Mouse (Mus musculus): ENCODE measurements around the gene Gfy.

GRCm38 (mm10) chr7:45202654-45203053 lies 23.3 kb upstream of the Gfy start:
- TF ChIP-seq POLR2A (IDR thresholded peaks at IDR 0.05; ENCODE audit: insufficient read depth, low read depth, low read length) (no peak), CTCF (IDR thresholded peaks at IDR 0.05) (no peak)

Data from heart, adult 2 months (tissue).